Mouse (Mus musculus) liver, embryonic 14.5 days (tissue): ENCODE data around the gene Gng2.

ENCODE experiments used
- CTCF ChIP-seq: IDR thresholded peaks from 2 replicates; pipeline ENCODE4 v1.5.1; 2016; ENCODE audit warnings: antibody characterized with exemption, low read depth, control low read depth
- EP300 ChIP-seq: IDR thresholded peaks from 2 replicates; pipeline ENCODE4 v1.6.1; 2016; ENCODE audit warnings: antibody characterized with exemption, low read depth

DNA sequence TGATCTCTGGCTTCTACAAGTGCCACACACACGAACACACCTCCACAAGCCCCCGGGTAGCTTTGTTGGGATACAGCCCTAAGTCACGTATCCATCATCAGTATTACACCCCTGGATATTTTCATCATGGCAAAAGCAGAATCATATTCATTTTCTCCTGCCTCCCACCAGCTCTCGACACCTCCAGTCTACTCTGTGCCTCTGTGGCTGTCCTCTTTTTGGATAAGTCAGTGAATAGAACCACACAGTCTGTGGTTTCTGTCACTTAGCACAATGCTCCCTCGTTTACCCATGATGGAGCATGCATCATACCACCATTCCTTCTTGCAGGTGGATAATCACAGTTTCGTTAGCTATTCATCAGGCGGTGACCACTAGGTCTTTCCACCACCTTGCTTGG is 31.2 kb downstream of the Gng2 start:
- no peak for TF ChIP-seq CTCF
- TF ChIP-seq EP300: no peak
